Mouse (Mus musculus): ENCODE data around the gene Arl4a. TPM values are rescaled to one million over a fixed set of nuclear protein-coding genes. Genes with fewer than 3 reads are reported as not detected.

The Arl4a gene
- 60.2 and 62.1 TPM in 2 replicates for polyA plus RNA-seq (2012)

DNA sequence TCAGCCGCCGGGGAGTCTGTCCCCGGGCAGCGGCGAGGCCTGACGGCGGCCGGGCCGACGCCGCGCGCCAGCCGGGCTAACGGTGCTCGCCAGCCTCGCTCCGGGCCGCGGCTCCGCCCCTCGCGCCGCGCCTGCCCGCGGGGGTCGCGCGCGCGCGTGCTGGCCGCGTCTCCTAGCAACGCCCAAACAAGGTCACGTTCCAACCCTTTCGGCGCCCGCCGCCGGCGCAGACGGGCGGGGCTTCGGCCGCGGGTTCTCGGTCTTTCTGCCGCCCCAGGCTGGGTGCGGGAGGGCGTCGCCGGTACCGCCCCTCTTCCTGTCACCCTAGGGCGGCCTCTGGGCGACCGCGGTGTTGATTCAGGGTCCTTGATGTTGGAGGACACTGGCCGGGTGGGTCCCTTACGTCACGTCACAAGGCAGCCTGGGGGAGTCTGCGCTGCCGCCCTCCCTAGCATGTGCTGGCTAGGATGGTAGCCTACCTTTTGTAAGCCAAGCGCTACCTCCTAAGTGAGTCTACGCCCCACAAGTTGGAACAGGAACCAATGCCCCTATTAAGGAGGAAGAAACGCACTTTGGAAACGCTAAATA lies at the start of gene Arl4a:
Arl4a (minus strand) TSS at position 150 of the 588 bp plus-strand sequence.
- TF ChIP-seq GATA1 (IDR thresholded peaks at IDR 0.05; ENCODE audit: low read length) = no peak

DNA sequence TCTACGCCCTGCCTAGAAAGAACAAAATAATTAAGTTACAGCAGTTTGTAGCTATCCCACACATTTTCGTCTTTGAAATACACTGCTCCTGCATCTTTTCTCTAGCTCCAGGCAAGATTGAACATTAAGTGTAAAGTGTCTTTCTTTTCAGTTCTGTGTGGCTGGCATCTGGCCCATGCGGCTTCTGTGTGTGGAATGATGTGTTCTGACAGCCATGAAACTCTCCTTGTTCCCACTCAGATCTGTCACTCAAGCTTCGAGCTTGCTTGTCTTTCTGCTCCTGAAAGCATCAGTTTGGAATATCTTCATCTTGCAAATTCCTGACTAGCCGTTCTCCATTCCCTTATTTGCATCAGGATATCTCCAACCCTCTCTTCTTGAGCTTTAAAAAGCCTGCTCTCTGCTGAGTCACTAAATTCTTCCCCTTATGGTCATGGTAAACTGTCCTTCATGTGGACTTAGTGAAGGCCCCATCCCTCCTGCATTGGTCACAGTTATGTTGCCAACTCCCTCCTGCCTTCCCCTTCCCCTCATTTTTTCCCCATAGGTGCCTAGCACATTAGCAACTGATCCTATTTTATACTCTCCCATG lies 48.0 kb upstream of the Arl4a start:
- TF ChIP-seq GATA1 (IDR thresholded peaks at IDR 0.05; ENCODE audit: low read length) = no peak

DNA sequence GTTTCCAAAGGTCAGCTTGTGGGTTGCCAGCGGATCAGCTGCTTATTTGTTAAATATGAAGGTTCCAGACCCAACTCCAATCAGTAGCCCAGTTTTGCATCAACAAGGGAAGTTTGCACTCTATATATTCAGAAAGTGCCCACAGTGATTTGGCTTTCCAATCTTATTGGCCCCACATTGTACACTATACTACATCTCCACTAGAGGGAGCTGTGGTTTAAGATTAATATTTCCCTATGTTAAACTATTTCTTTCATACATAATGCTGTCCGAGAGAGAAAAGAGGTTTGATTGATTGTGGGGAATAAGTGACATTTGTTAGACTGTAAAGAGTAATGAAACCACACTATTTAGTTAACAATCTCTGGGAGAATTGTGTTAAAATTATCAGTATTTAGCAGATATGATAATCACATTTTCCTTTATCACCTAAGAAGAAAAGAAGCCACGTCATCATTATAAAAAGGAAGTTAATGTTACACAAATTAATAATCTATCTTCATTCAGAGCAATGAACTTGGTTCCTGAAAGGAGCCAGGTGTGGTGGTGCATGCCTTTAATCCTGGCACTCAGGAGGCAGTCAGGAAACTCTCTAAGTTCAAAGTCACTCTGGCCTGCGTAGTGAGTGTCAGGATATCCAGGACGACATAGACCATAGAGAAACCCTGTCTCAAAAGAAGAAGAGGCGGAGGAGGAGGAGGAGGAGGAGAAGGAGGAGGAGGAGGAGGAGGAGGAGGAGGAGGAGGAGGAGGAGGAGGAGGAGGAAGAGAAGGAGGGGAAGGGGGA lies 44.8 kb upstream of the Arl4a start:
- TF ChIP-seq GATA1 (IDR thresholded peaks at IDR 0.05; ENCODE audit: low read length) = no peak

DNA sequence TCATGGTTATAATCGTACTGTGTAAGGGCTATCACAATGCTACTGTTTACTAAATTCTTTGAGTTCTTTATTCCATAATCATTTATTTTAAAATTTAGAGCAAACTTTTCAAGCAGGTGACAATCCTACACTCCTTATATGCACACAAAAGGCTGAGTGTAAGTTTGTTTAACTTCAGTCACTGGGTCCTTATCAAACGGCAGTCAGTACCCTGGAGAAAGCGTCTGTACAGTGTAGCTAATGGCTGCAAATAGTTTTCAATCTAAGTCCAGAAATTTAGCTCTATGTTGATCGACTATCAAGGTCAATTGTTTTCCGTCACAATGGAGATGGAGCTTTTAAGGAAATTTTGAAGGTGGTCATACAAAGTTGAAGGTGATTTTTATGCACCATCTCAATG lies 44.2 kb upstream of the Arl4a start:
- TF ChIP-seq GATA1 (IDR thresholded peaks at IDR 0.05; ENCODE audit: low read length) = no peak

DNA sequence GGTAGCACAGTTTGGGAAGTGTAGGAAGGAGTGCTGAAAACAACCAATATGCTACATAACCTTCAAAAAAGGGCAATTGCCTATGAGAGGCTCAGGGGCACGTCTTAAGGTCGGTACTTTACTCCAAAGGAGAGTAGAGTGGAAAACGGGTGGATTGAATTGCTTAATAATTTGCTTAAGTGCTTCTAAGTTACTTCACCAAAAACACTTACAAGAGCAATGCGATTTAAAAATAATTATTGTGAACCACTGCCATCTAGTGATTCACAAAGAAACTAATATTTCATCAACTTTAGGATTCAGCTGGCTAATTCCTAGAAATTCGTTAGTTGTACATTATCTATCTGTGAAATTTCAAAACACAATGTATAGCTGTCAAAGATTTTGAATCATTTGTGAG lies 35.8 kb upstream of the Arl4a start:
- no peak for TF ChIP-seq GATA1 (IDR thresholded peaks at IDR 0.05; ENCODE audit: low read length)

- no peak for TF ChIP-seq GATA1 (IDR thresholded peaks at IDR 0.05; ENCODE audit: low read length)
Measured at GRCm38 (mm10) chr12:40047024-40047423, 9.2 kb upstream of the Arl4a start.

DNA sequence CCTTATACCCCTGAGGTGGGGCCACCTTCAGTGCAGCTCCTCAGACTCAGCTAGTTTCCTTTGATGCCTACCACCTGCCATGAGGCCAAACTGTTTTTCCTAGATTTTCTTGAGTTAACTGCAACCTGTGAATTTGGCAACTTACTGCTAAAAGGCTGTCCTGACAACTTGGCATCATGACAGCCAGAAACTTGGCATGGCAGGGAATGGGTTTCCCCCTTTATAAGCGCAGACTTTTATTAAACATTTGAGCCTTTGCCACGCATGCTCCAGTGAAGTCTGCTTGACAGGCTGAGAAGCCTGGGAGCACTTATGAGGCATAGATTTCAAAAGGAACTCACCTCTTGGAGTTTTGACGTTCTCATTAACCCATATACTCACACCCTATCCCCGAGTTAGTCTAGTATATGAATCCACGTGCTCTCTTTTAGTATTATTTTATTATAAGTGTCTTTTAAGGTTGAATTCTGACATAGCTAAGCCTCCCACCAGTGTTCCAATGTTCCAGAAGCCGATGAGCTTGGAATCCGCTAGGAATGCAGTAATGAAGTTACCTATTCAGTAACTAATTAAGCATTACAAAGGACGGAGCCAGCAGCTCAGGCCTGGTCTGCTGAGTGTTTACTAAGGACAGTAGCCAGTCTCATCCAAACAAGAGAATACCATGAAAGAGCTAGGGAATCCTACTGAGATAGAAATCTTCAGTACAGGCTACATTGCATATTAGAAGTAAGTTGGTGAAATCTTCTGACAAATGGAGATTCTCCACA lies 6.2 kb upstream of the Arl4a start:
- no peak for TF ChIP-seq GATA1 (IDR thresholded peaks at IDR 0.05; ENCODE audit: low read length)

DNA sequence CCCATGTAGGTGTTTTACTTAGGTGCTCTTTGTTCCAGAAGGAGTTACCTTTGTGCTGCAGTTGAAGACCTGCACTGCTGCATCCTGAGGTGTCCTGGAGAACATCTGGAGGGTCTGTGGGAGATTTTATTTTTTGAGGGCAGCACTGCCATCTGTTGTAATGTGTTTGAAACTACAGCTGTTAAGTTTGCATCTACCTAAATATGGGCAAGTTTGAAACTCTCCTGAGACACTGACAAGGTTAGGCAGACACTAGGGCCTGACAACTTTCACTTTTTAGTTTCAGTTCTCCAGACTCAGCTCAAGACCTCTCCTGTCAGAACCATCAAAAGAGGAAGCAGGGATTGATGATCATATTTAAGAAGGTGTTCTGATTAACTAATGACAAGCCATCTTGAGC lies 2.2 kb upstream of the Arl4a start:
- TF ChIP-seq GATA1 (IDR thresholded peaks at IDR 0.05; ENCODE audit: low read length) = no peak

DNA sequence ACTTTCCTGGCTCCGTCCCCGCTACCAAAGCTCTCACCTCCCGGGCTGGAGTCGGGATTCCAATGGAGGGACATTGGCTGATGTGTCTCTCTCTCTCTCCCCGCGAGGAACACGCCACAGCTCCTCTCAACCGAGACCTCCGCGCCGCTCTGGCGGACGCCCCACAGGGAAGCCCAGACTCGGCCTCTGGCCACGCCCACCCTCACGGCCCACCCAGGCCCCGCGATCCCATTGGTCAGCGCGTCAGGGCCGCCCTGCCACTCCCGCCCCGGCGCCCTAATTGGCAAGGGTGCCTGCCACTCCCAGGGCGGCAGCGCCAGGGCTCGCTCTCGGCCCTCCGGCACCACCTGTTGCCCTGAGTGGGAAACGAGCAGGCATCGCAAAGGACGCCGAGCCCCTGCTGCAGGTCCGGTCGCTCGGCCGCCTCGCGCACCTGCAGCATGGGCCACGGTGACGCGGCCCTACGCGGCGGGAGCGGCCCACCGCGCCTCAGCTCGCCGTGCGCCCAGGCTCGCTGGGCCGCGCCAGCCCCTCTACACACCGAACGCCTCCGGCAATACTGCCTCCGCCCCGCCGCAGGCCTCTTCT lies 505 bp downstream of the Arl4a start:
- TF ChIP-seq GATA1 (IDR thresholded peaks at IDR 0.05; ENCODE audit: low read length) = no peak

GRCm38 (mm10) chr12:40036666-40037065 lies 1.2 kb downstream of the Arl4a start:
- peak; percentile 43 for TF ChIP-seq GATA1 (IDR thresholded peaks at IDR 0.05; ENCODE audit: low read length)

- TF ChIP-seq GATA1 (IDR thresholded peaks at IDR 0.05; ENCODE audit: low read length) = no peak
Measured at GRCm38 (mm10) chr12:40035506-40035905, 2.3 kb downstream of the Arl4a start.

DNA sequence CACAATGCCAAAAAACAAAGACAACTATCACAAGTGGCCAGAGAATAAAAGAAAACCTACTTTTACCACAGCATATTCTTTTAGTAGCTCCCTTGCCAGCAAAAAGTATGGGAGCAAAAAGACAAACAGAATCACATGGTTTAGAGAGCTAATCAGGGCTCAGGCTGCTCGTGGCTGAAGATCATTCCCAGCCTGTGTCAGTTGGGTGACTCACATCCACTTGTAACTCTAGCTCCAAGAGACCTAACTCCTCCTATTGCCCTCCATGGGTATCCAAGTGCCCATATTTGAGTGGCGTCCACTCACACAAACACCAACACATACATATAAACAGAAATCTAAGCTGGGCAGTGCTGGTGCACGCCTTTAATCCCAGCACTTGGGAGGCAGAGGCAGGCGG lies 8.6 kb downstream of the Arl4a start:
- TF ChIP-seq GATA1 (IDR thresholded peaks at IDR 0.05; ENCODE audit: low read length) = no peak

DNA sequence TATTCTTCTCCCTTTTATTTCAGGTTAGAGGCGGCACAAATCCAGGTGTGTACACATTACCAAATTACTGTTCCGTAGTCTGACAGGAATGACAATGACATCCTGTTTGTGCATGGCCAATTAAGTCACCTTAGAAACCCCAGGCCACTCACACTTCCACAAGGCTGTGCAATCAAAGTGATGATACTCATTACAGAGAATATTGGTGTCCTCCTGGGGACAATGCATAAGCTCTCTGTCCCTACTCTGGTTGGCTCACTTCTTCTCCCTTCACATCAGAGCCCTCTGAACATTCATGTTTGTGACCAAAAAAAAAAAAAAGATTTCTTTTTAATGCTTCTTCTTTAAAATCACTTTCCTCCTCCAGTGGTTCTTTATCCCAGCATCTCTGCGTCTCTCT lies 10.0 kb downstream of the Arl4a start:
- TF ChIP-seq GATA1 (IDR thresholded peaks at IDR 0.05; ENCODE audit: low read length) = no peak

DNA sequence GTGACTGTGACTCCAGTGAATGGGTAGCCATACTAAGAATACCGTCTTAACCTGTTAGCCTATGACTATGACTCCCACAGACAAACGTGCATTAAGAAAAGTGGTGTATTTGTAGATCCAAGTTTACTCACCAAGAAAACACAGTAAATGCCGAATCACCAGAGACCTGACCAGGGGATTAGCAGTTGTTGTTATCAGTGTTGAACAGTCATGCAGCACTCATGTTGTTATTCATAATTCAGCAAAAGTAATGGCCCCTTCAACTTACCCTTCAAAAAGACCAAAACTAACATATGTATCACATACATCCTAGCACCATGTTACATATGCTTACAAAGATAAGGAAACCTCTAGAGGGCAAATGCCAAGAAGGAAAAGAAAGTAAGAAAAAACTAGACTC lies 10.4 kb downstream of the Arl4a start:
- TF ChIP-seq GATA1 (IDR thresholded peaks at IDR 0.05; ENCODE audit: low read length) = no peak

DNA sequence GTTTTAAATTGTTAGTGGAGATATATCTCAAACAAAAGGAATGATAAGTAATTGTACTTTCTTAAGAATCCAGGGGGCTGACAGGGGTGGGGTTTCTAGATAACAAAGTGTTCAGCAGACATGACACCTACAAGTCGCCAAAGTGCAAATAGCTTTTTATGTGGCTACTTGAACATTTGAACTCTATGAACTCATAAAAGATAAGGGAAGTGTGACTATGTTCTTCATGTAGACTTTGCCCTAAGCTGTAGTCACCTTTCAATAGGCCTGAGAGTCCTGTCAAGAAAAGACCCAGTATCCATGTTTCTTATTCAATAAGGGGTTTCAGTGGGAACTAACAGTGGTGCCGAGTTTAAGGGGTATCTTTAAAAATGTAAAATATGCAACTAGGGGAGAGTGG lies 13.9 kb downstream of the Arl4a start:
- TF ChIP-seq GATA1 (IDR thresholded peaks at IDR 0.05; ENCODE audit: low read length) = no peak
